Mouse (Mus musculus) bone marrow macrophage, adult 2 months (primary cell): ENCODE data around the gene Nfkbie.

Source experiments
- CTCF ChIP-seq: IDR thresholded peaks from 2 replicates; pipeline ENCODE4 v1.5.1; 2012; ENCODE audit warnings: low read depth, mild to moderate bottlenecking, low read length, moderate library complexity
- POLR2A ChIP-seq: IDR thresholded peaks from 2 replicates; pipeline ENCODE4 v1.6.1; 2012; ENCODE audit warnings: mild to moderate bottlenecking, low read depth, low read length, borderline replicate concordance

DNA sequence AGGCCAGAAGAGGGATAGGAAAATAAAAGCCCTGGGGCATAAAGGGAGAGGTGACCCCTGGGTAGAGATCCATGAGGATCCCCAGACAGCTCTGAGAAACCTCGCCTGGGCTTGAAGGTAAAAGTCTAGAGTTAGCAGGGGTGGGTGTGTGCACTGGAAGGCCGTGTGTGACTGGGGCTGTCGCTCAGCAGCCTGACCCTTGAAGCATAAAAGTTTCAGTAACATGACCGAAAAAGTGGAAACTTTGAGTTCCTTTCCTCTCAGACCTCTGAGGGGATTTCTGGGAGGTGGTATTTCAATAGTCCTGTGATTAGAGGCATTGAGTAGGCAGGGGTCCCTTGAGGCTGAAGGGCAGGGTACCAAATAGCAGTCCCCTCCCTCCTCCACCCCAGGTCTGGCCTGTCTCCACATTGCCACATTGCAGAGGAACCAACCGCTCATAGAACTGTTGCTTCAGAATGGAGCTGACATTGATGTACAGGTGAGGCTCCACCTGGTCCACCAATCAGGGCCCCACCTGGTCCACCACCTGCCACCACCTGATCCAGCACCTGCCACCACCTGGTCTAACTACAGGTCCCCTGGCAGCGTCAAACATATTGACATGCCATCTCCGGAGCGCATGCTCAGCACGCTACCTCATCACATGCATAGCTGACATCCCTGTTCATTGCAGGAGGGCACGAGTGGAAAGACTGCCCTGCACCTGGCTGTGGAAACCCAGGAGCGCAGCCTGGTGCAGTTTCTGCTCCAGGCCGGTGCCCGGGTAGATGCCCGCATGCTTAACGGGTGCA is 4.4 kb downstream of the Nfkbie start:
- TF ChIP-seq CTCF (no peak), POLR2A (no peak)
